Mouse (Mus musculus) MEL (cell line): ENCODE measurements around the gene Tmem50a. TPM values are rescaled to one million over a fixed set of nuclear protein-coding genes. Genes with fewer than 3 reads are reported as not detected.
A peak's percentile ranks its signal among the peaks of the same experiment; 100 is the strongest.

Source experiments
- DNase-seq: peaks from one replicate; pipeline ENCODE4 v3.0.0; 2011; ENCODE audit warnings: low read depth, low spot score
- H3K27ac ChIP-seq: 2 replicates; pipeline ENCODE4 v1.5.1; 2012; ENCODE audit warnings: low read depth, mild to moderate bottlenecking, control low read depth, low read length, moderate library complexity; ENCODE audit not compliant: control insufficient read depth
- H3K27me3 ChIP-seq, 2 experiments: fragments of 150-350 bp in 1 of 2; sonication (generic) in 1 of 2; 2 replicates each; pipeline ENCODE4 v1.6.1; 2012; ENCODE audit warnings: low read length in 2 of 2, mild to moderate bottlenecking in 2 of 2, improper control_type of control experiment in 1 of 2, moderate library complexity in 1 of 2; ENCODE audit not compliant: insufficient read depth in 2 of 2, control insufficient read depth in 1 of 2
- H3K36me3 ChIP-seq, 2 experiments: 2 replicates each; pipeline ENCODE4 v1.6.1; 2012 to 2014; ENCODE audit warnings: low read length in 2 of 2, improper control_type of control experiment in 1 of 2, inconsistent platforms in 1 of 2, mild to moderate bottlenecking in 1 of 2; ENCODE audit not compliant: insufficient read depth in 2 of 2, control insufficient read depth in 1 of 2
- H3K4me1 ChIP-seq, 2 experiments: fragments of 150-350 bp in 1 of 2; sonication (generic) in 1 of 2; 2 replicates each; pipeline ENCODE4 v1.6.1; 2012; ENCODE audit warnings: low read length in 2 of 2, improper control_type of control experiment in 1 of 2, mild to moderate bottlenecking in 1 of 2; ENCODE audit not compliant: insufficient read depth in 2 of 2, control insufficient read depth in 1 of 2
- H3K4me3 ChIP-seq, 2 experiments: fragments of 150-350 bp in 1 of 2; sonication (generic) in 1 of 2; 2 replicates each; pipeline ENCODE4 v1.5.1; 2012; ENCODE audit warnings: low read depth in 2 of 2, low read length in 2 of 2, mild to moderate bottlenecking in 2 of 2, moderate library complexity in 2 of 2, control low read depth in 1 of 2, improper control_type of control experiment in 1 of 2; ENCODE audit not compliant: control insufficient read depth in 1 of 2, insufficient read depth in 1 of 2
- H3K79me2 ChIP-seq: 2 replicates; pipeline ENCODE4 v1.6.1; 2012; ENCODE audit warnings: mild to moderate bottlenecking, low read length, moderate library complexity; ENCODE audit not compliant: control insufficient read depth, poor library complexity, insufficient read depth
- H3K9ac ChIP-seq: 2 replicates; pipeline ENCODE4 v1.6.1; 2012; ENCODE audit warnings: low read depth, mild to moderate bottlenecking, control low read depth, low read length, moderate library complexity; ENCODE audit not compliant: control insufficient read depth, poor library complexity, severe bottlenecking
- H3K9me3 ChIP-seq: fragments of 150-350 bp; sonication (generic); replicated peaks from 2 replicates; pipeline ENCODE4 v1.6.1; 2012; ENCODE audit warnings: mild to moderate bottlenecking, low read length, improper control_type of control experiment, moderate library complexity; ENCODE audit not compliant: insufficient read depth
- CHD1 ChIP-seq: IDR thresholded peaks from 2 replicates; pipeline ENCODE4 v1.6.1; 2012; ENCODE audit warnings: low read depth, mild to moderate bottlenecking, inconsistent platforms, low read length, improper control_type of control experiment
- CHD2 ChIP-seq: IDR thresholded peaks from 2 replicates; pipeline ENCODE4 v1.6.1; 2011; ENCODE audit warnings: low read length, improper control_type of control experiment
- ELF1 ChIP-seq: IDR thresholded peaks from 2 replicates; pipeline ENCODE4 v1.6.1; 2014; ENCODE audit warnings: low read depth, mild to moderate bottlenecking, inconsistent platforms, low read length, improper control_type of control experiment, moderate library complexity
- GABPA ChIP-seq: IDR thresholded peaks from 2 replicates; pipeline ENCODE4 v1.6.1; 2012; ENCODE audit warnings: low read depth, mild to moderate bottlenecking, inconsistent platforms, low read length, improper control_type of control experiment, moderate library complexity
- HCFC1 ChIP-seq: IDR thresholded peaks from 2 replicates; pipeline ENCODE4 v1.6.1; 2012; ENCODE audit warnings: low read depth, mild to moderate bottlenecking, inconsistent platforms, low read length, improper control_type of control experiment, moderate library complexity
- MAFK ChIP-seq: IDR thresholded peaks from 2 replicates; pipeline ENCODE4 v1.6.1; 2011; ENCODE audit warnings: low read depth, mild to moderate bottlenecking, low read length, improper control_type of control experiment, borderline replicate concordance
- MAZ ChIP-seq: IDR thresholded peaks from 2 replicates; pipeline ENCODE4 v1.6.1; 2012; ENCODE audit warnings: low read depth, mild to moderate bottlenecking, inconsistent platforms, low read length, improper control_type of control experiment
- MEF2A ChIP-seq: IDR thresholded peaks from 2 replicates; pipeline ENCODE4 v1.6.1; 2014; ENCODE audit warnings: low read depth, mild to moderate bottlenecking, inconsistent platforms, low read length, improper control_type of control experiment; ENCODE audit not compliant: poor library complexity, insufficient replicate concordance, severe bottlenecking; ENCODE audit errors: extremely low read depth
- MYB ChIP-seq: IDR thresholded peaks from 2 replicates; pipeline ENCODE4 v1.6.1; 2011; ENCODE audit warnings: mild to moderate bottlenecking, low read depth, low read length, improper control_type of control experiment
- MYC ChIP-seq: IDR thresholded peaks from 2 replicates; pipeline ENCODE4 v1.6.1; 2011; ENCODE audit warnings: low read depth, mild to moderate bottlenecking, low read length, improper control_type of control experiment, moderate library complexity
- NELFE ChIP-seq: IDR thresholded peaks from 2 replicates; pipeline ENCODE4 v1.6.1; 2011; ENCODE audit warnings: low read depth, low read length, improper control_type of control experiment
- NRF1 ChIP-seq: IDR thresholded peaks from 2 replicates; pipeline ENCODE4 v1.6.1; 2014; ENCODE audit warnings: low read depth, mild to moderate bottlenecking, inconsistent platforms, low read length, improper control_type of control experiment, moderate library complexity; ENCODE audit not compliant: poor library complexity, insufficient read depth, severe bottlenecking
- POLR2A ChIP-seq, 2 experiments: IDR thresholded peaks; 2 replicates each; pipeline ENCODE4 v1.6.1; 2011 to 2012; ENCODE audit warnings: low read length in 2 of 2, mild to moderate bottlenecking in 2 of 2, control low read depth in 1 of 2, improper control_type of control experiment in 1 of 2, low read depth in 1 of 2, moderate library complexity in 1 of 2; ENCODE audit not compliant: control insufficient read depth in 1 of 2, insufficient read depth in 1 of 2, poor library complexity in 1 of 2
- RCOR1 ChIP-seq: IDR thresholded peaks from 2 replicates; pipeline ENCODE4 v1.6.1; 2012; ENCODE audit warnings: low read depth, mild to moderate bottlenecking, inconsistent platforms, low read length, improper control_type of control experiment
- SIN3A ChIP-seq: IDR thresholded peaks from 2 replicates; pipeline ENCODE4 v1.6.1; 2012; ENCODE audit warnings: low read length, improper control_type of control experiment, inconsistent platforms
- TBP ChIP-seq: IDR thresholded peaks from 2 replicates; pipeline ENCODE4 v1.8.0; 2011; ENCODE audit warnings: low read depth, low read length, improper control_type of control experiment
- UBTF ChIP-seq: IDR thresholded peaks from 2 replicates; pipeline ENCODE4 v1.6.1; 2012; ENCODE audit warnings: low read depth, mild to moderate bottlenecking, inconsistent platforms, low read length, improper control_type of control experiment, moderate library complexity, borderline replicate concordance; ENCODE audit not compliant: insufficient read depth
- USF1 ChIP-seq: IDR thresholded peaks from 2 replicates; pipeline ENCODE4 v1.6.1; 2014; ENCODE audit warnings: low read depth, mild to moderate bottlenecking, inconsistent platforms, low read length, improper control_type of control experiment, moderate library complexity
- polyA plus RNA-seq, 2 experiments: library from polyadenylated mRNA; stranded (reverse) in 1 of 2; unstranded in 1 of 2; fragments of >175 nt in 1 of 2; fragments of >200 nt in 1 of 2; gene quantifications; 2 replicates each; pipeline versions ENCODE4 v1.2.1 to v1.2.4; 2012; ENCODE audit warnings: low replicate concordance in 2 of 2, low read depth in 1 of 2; ENCODE audit not compliant: insufficient read length in 2 of 2, insufficient read depth in 1 of 2, missing spikeins in 1 of 2
- total RNA-seq: library from RNA; depleted of rRNA; stranded (reverse); fragments of 300-350 nt; gene quantifications from 2 replicates; pipeline ENCODE4 v1.2.3, GENCODE M21; 2012

Tmem50a gene
- total and polyA plus RNA-seq, 3 experiments: 58.5 to 115 TPM; not detected in 1

DNA sequence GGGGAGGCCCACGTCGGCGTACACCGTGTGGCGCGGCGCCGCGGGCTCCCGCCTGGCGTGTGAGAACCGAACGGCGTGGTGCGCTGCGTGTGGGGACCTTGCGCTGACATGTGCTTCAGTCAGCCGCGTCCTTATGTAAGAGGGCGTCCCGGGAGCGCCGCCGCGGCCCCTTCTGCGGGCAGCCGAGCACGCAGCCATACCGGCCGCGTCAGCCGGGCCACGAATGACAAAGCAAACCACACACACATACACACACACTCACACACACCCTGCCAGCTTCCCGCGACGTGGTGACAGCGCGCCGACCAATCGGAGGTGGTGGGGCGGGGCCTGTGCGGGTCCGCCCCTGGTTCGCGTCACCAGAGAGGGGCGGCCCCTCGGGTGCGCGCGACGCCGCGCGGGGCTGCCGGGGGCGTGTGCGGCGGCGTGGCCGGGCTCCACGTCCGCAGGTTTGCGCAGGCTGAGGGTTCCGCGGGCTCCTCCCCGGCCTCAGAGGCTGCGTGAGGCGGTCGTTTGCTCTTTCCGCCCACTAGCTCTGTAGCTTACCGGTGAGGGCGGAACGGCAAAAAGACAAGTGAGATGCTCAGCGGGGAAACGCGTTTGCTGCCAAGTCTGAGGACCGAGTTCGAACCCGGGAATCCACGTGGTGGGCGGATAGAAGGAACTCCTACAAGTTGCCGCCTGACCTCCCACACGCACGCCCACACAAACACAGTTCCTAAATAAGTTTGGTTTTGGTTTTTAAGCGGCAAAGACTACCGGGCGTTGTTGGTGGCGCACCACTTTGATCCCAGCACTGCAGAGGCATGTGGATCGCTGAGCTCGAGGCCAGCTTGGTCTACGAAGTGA lies 61.0 kb downstream of the Tmem50a start (continued):
- TF ChIP-seq MYB: no peak
- TF ChIP-seq MAFK: no peak
- no peak for TF ChIP-seq GABPA
- peak; percentile 81 to 82 for TF ChIP-seq POLR2A (IDR thresholded peaks at IDR 0.05; ENCODE audit: control insufficient read depth in 1 of 2, insufficient read depth in 1 of 2, low read depth in 1 of 2, low read length in 2 of 2, poor library complexity in 1 of 2)
- no peak; the same call in 1 of the 2 replicates for TF ChIP-seq RCOR1

DNA sequence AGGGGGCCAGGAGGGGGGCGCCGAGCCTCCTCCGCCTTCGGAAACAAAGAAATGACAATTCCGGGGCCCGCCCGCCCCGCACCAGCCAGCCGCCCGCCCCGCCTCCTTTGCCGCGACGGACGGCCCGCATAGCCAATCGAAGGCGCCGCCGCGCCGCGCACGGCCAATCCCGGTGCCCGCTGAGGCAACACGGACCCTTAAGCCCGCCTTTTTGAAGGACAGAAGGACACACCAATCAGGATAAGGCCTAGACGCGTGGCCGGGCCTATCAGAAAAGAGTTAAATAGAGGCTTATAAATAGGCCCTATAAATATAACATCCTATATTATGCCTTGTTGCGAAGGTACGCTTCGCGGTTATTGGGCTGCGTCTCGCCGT lies 61.6 kb downstream of the Tmem50a start, which contains the start of gene Maco1:
Maco1 (minus strand) TSS at position 87 of the 378 bp plus-strand sequence.
- Histone ChIP-seq H3K4me1 (peaks cover 3 to 30% of the 10 kb centered on the region in 2 experiments; a peak in 3 of 4 replicates), H3K9ac (peak within 1 kb of the TSS; percentile 97)

DNA sequence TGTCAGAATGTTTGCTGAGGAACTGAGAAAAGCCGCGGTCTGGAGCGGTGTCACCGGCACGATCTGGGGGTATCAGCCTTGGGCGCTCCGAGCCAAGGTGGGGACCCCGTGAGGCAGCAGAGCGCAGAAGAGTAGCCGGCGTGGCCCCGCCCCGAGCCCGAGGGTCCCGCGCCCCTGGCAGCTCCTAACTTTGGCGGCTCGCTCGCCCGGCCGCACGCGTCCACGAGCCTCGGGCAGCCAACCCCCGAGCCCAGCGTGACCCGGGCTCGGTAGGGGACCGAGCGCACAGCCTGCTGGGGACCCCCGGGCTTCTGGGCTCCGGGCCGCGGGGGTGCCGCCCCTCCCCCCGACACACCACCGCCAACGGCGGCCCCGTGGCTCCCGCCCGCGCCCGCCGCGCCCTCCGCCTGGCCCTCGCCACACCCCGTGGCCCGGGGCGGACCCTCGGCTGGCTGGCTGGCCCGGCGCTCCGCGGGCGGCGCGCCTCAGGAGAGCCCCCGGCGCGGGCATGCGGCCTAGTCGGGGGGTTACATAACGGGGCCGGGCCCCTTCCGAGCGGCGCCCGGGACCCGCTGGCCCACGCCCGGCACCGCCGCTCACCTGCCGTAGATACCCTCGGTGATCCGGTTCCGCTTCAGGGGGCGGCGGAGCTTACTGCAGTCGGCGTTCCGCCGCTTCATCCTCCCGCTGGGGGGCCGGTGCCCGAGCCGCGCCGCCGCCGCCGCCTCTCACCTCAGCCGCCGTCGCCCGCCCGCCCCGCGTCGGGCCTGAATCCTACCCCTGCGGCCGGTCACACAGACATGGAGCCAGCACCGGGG lies 62.2 kb downstream of the Tmem50a start:
- Histone ChIP-seq H3K4me3 (peak overlapping the region; percentile 81 to 86), H3K4me1 (peaks cover 3 to 30% of the 10 kb centered on the region in 2 experiments; a peak in 3 of 4 replicates), H3K36me3 (peaks cover 0 to 19% of the 10 kb centered on the region in 2 experiments; a peak in 2 of 4 replicates), H3K9me3 (no peaks in the 10 kb centered on the region), H3K27me3 (no peaks in the 10 kb centered on the region), H3K9ac (peak overlapping the region; percentile 97), H3K27ac (peak overlapping the region; percentile 68), H3K79me2 (peaks cover 42% of the 10 kb centered on the region)
- peak; percentile 50 for DNase-seq
- TF ChIP-seq NELFE: no peak
- 0 out of 4 replicates have a peak, but pooled peaks of 1 of the 2 experiments have one; percentile 10 for TF ChIP-seq POLR2A (IDR thresholded peaks at IDR 0.05; ENCODE audit: control insufficient read depth in 1 of 2, insufficient read depth in 1 of 2, low read depth in 1 of 2, low read length in 2 of 2, poor library complexity in 1 of 2)
- peak; percentile 97 for TF ChIP-seq UBTF

More for the DNA sequence above, 61.6 kb downstream of the Tmem50a start, which contains the start of gene Maco1:
- Histone ChIP-seq H3K9me3 (no peaks in the 10 kb centered on the region), H3K36me3 (peaks cover 0 to 19% of the 10 kb centered on the region in 2 experiments; a peak in 2 of 4 replicates), H3K27ac (peak within 1 kb of the TSS; percentile 84), H3K4me3 (peak within 1 kb of the TSS; percentile 81 to 86), H3K79me2 (peaks cover 37% of the 10 kb centered on the region), H3K27me3 (no peaks in the 10 kb centered on the region)
- peak; percentile 97 for DNase-seq
- TF ChIP-seq MAZ (peak; percentile 70; the same call in 1 of the 2 replicates), NRF1 (0 out of 2 replicates have a peak, but pooled peaks have one; percentile 34), SIN3A (peak; percentile 14; the same call in 1 of the 2 replicates), MYC (peak; percentile 52; the same call in 1 of the 2 replicates), HCFC1 (peak; percentile 64; the same call in 1 of the 2 replicates), ELF1 (no peak), MAFK (no peak), CHD2 (peak; percentile 88), GABPA (no peak), MEF2A (0 out of 2 replicates have a peak, but pooled peaks have one; percentile 30), CHD1 (no peak), TBP (0 out of 2 replicates have a peak, but pooled peaks have one; percentile 50), USF1 (0 out of 2 replicates have a peak, but pooled peaks have one; percentile 4)
